Mouse (Mus musculus) spleen, adult 2 months (tissue): Measurements from ENCODE around the gene Upk2. TPM values are rescaled to one million over a fixed set of nuclear protein-coding genes. Genes with fewer than 3 reads are reported as not detected.
A peak's percentile ranks its signal among the peaks of the same experiment; 100 is the strongest.

Experiments
- DNase-seq, 2 experiments: peaks; one replicate each; pipeline versions ENCODE4 v3.0.0 to v3.0.0-alpha.2; 2012 to 2021; ENCODE audit warnings: low spot score in 2 of 2, low read depth in 1 of 2
- H3K27ac ChIP-seq: fragments of 200-500 bp; 2 replicates; pipeline ENCODE4 v1.5.1; 2012; ENCODE audit warnings: low read length, inconsistent platforms; ENCODE audit not compliant: insufficient read depth
- H3K27me3 ChIP-seq: fragments of 200-500 bp; 2 replicates; pipeline ENCODE4 v1.6.1; 2012; ENCODE audit warnings: mild to moderate bottlenecking, moderate library complexity, low read length, inconsistent platforms; ENCODE audit not compliant: control insufficient read depth, insufficient read depth
- H3K36me3 ChIP-seq: fragments of 200-500 bp; 2 replicates; pipeline ENCODE4 v1.6.1; 2012; ENCODE audit warnings: mild to moderate bottlenecking, low read length, inconsistent platforms; ENCODE audit not compliant: control insufficient read depth, insufficient read depth
- H3K4me1 ChIP-seq: fragments of 200-500 bp; 2 replicates; pipeline ENCODE4 v1.6.1; 2011; ENCODE audit warnings: inconsistent platforms; ENCODE audit not compliant: control insufficient read depth, insufficient read depth, insufficient read length
- H3K4me3 ChIP-seq: fragments of 200-500 bp; 2 replicates; pipeline ENCODE4 v1.5.1; 2011; ENCODE audit warnings: mild to moderate bottlenecking, inconsistent platforms; ENCODE audit not compliant: insufficient read depth, insufficient read length; ENCODE audit errors: extremely low read depth
- CTCF ChIP-seq: fragments of 200-500 bp; IDR thresholded peaks from 2 replicates; pipeline ENCODE4 v1.5.1; 2011; ENCODE audit warnings: mild to moderate bottlenecking, inconsistent platforms; ENCODE audit not compliant: insufficient read depth, insufficient read length, insufficient replicate concordance; ENCODE audit errors: extremely low read depth
- POLR2A ChIP-seq: fragments of 200-500 bp; IDR thresholded peaks from 2 replicates; pipeline ENCODE4 v1.6.1; 2011; ENCODE audit warnings: low read depth, low read length, inconsistent platforms
- WGBS: fragments of 180-500 bp; shearing (Covaris S2); methylation state at CpG from one replicate; pipeline ENCODE4 v1.1.7; 2018; 5-methylcytosine and 5-hydroxymethylcytosine counted together
- polyA plus RNA-seq: library from polyadenylated mRNA; depleted of rRNA; stranded (reverse); fragments of >200 nt; gene quantifications from 2 replicates; pipeline ENCODE4 v1.2.3, GENCODE M21; 2012; rRNA removed

Upk2 gene
- not detected in 2 replicates for polyA plus RNA-seq

- DNase-seq, result no peak
These were observed at the start of gene Upk2 for GRCm38 (mm10) chr9:44454891-44455220. Gene Upk2, minus strand, starts transcription at chr9:44454976.

GRCm38 (mm10) chr9:44502006-44502405 lies 47.2 kb upstream of the Upk2 start:
- 7% methylated on average over 4 of the region's 4 CpGs for WGBS
- no peaks in the 10 kb centered on the region for H3K27me3 ChIP-seq
- H3K27ac ChIP-seq, result no peak overlapping the region
- H3K36me3 ChIP-seq, result peaks cover 23% of the 10 kb centered on the region
- peak in 1 of 2 experiments; percentile 83 for DNase-seq
- no peak overlapping the region for H3K4me3 ChIP-seq
- H3K4me1 ChIP-seq, result peaks cover 12% of the 10 kb centered on the region
- TF ChIP-seq CTCF (peak; percentile 93; the same call in 1 of the 2 replicates), POLR2A (no peak)

More at GRCm38 (mm10) chr9:44454891-44455220, at the start of gene Upk2:
- no peak within 1 kb of the TSS for H3K27ac ChIP-seq
- TF ChIP-seq POLR2A (no peak), CTCF (no peak)
- no peaks in the 10 kb centered on the region; the same call in 1 of the 2 replicates for H3K4me1 ChIP-seq
- H3K4me3 ChIP-seq, result no peak within 1 kb of the TSS
- WGBS, result 76% methylated on average over 4 of the region's 4 CpGs
- H3K27me3 ChIP-seq, result no peaks in the 10 kb centered on the region
- H3K36me3 ChIP-seq, result no peaks in the 10 kb centered on the region

GRCm38 (mm10) chr9:44501206-44501879 lies 46.6 kb upstream of the Upk2 start:
- TF ChIP-seq CTCF (no peak), POLR2A (no peak)
- DNase-seq, result no peak
- Histone ChIP-seq H3K36me3 (peaks cover 17% of the 10 kb centered on the region), H3K4me3 (no peak overlapping the region), H3K4me1 (peaks cover 18% of the 10 kb centered on the region), H3K27ac (no peak overlapping the region), H3K27me3 (no peaks in the 10 kb centered on the region)
- WGBS, result 80% methylated on average over 10 of the region's 10 CpGs

- Histone ChIP-seq H3K4me3 (no peak overlapping the region), H3K4me1 (peaks cover 21% of the 10 kb centered on the region), H3K27ac (no peak overlapping the region), H3K27me3 (no peaks in the 10 kb centered on the region), H3K36me3 (peaks cover 11% of the 10 kb centered on the region)
- TF ChIP-seq CTCF (no peak), POLR2A (no peak)
- no peak for DNase-seq
- 92% methylated on average over 8 of the region's 8 CpGs for WGBS
These were observed 45.9 kb upstream of the Upk2 start for GRCm38 (mm10) chr9:44500638-44501175.

GRCm38 (mm10) chr9:44500163-44500533 lies 45.4 kb upstream of the Upk2 start:
- H3K27ac ChIP-seq, result no peak overlapping the region
- WGBS, result 69% methylated on average over 5 of the region's 5 CpGs
- H3K4me3 ChIP-seq, result no peak overlapping the region
- H3K4me1 ChIP-seq, result peaks cover 26% of the 10 kb centered on the region
- H3K27me3 ChIP-seq, result no peaks in the 10 kb centered on the region
- peaks cover 8% of the 10 kb centered on the region for H3K36me3 ChIP-seq
- no peak for DNase-seq
- TF ChIP-seq CTCF, result no peak
- TF ChIP-seq POLR2A, result no peak

- WGBS, result 60% methylated on average over 20 of the region's 20 CpGs
- Histone ChIP-seq H3K27ac (no peak overlapping the region; the same call in 1 of the 2 replicates), H3K27me3 (no peaks in the 10 kb centered on the region), H3K4me1 (peaks cover 31% of the 10 kb centered on the region), H3K36me3 (peaks cover 4% of the 10 kb centered on the region), H3K4me3 (no peak overlapping the region)
- no peak for TF ChIP-seq CTCF
- no peak for TF ChIP-seq POLR2A
- no peak for DNase-seq
These were observed 44.8 kb upstream of the Upk2 start for GRCm38 (mm10) chr9:44499356-44500162.
